Mouse (Mus musculus): ENCODE results near the gene Gm10775. TPM values are rescaled to one million over a fixed set of nuclear protein-coding genes. Genes with fewer than 3 reads are reported as not detected.

Gene Gm10775
- not detected for polyA plus RNA-seq (2017; shearing (Covaris generic))

DNA sequence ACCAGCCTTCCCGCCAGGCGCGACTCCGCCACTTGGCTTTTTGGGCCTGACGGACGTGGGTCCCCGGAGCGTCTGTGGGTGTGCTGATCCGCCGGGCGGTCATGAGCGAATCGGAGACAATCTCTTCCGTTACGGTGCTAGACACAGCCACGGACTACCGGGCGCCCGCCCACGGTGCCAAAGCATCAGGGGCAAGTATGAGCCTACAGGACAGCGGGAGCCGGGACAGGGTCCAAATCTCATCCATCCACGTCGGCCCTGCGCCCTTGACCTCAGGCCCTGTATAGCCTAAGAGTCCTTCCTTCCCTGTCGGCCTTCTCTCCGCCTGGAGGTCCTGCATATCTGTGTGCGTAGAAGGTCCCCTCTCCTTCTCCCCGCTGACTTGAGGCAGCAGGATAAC lies at the start of gene Gm10775:
Gene Gm10775, plus strand, starts transcription at position 301 of the 400 bp plus-strand sequence.

DNA sequence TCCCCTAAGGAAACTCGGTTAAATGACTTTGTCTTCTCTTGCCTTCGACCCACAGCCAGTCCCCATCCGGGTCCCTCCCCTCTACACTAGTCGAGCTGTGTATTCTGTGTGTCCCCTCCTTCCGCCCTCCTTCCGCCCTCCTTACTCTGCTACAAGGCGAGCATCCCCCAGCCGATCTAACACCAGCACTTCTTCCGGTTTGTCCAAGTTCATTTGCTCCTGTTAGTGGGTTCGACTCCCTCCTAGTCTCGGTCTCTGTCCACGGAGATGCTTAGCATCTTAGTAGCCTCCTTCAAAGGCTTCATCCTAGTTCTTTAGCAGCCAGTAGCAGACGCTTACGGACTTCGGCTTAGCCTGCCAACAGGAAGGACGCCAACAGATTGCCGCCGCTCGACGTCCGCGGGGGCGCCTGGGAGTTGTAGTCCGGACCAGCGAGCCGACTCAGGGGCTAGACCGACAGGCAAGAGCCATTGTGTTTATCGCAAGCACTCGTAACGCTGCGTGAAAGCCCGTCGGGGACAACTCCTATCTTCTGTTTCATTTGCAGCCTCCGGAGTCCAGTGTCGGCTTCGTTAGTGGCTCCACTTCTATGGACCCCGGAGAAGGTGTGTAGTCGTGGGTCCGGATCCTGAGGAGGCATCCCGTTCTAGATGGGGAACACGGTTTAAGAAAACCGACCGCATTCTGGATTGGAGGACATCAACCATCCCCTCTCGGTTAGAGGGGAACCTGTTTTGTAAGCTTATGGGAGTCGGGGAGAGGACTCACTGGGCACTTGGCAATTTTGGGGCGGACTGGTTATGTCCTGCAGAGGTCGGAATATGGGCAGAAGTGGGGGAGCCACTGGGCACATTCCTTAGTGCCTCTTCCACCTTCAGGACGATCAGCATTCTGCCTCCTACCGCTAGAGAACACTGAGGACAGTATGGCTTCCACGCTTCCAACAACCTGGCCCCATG lies 19.3 kb downstream of the Gm10775 start, which contains the start of gene Zfp369:
Gene Zfp369, plus strand, starts transcription at position 432 of the 959 bp plus-strand sequence.

Other genes with a start within 250 kb of the Gm10775 start
- not detected for gene Spata31d1c, start 226.5 kb upstream of the Gm10775 start, polyA plus RNA-seq (2017; shearing (Covaris generic))
- not detected for gene Prss47, start 206.8 kb upstream of the Gm10775 start, polyA plus RNA-seq (2017; shearing (Covaris generic))
- gene Mfsd14b, start 146.6 kb upstream of the Gm10775 start, polyA plus RNA-seq (2017; shearing (Covaris generic)) = 15.3 TPM
- gene Olfr465-ps1, start 121.5 kb upstream of the Gm10775 start, polyA plus RNA-seq (2017; shearing (Covaris generic)) = not detected
- not detected for gene Olfr466, start 109.3 kb upstream of the Gm10775 start, polyA plus RNA-seq (2017; shearing (Covaris generic))
- not detected for gene Nlrp4f, start 53.6 kb upstream of the Gm10775 start, polyA plus RNA-seq (2017; shearing (Covaris generic))
- gene Zfp369, start 19.3 kb downstream of the Gm10775 start, polyA plus RNA-seq (2017; shearing (Covaris generic)) = 16.6 TPM

All from CD4-positive, CD25-positive, alpha-beta regulatory T cell, adult 9 weeks (primary cell).